Mouse (Mus musculus): ENCODE data around the gene Pimreg.

The Pimreg gene

DNA sequence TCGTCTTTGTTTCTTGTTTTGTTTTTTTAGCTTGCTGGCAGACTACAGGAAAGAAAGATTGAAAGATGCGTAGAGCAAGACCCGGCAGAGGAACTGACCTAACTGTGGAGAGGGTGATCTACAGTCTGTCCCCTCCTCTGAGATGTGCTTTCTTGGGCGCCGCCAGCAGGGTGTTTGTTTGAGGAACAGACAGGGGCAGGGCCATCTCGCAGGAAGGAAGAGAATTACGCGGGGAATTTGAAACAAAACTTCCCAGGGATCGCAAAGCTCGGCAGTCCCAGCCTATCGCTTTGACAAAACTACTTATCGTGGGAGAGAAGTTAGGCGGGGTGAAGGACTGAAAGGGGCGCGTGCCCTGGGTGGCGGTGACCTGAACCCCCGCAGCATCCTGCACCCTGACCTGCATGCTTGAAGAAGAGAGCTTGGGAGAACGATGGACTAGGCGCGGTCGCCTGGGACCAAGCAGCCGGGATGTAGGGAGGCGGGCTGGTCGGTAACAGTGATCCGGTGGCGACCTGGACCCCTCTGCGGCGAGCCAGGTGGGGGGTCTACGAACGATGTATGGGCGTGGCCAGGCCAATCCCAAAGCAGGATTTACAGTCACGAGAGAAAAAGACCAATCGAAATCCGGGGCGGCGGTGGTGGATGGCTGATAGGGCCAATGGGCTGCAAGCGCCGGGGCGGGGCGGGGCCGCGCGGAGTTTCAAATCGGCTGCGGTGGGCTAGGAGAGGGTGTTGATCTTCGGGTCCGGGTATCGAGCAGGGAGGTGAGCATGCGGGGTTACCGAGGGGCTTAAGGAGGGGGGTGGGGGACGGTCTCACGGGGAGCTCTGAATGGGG, at the start of gene Pimreg:
Pimreg (plus strand) TSS at position 265 of the 840 bp plus-strand sequence.
- peak; percentile 94 for DNase-seq

DNA sequence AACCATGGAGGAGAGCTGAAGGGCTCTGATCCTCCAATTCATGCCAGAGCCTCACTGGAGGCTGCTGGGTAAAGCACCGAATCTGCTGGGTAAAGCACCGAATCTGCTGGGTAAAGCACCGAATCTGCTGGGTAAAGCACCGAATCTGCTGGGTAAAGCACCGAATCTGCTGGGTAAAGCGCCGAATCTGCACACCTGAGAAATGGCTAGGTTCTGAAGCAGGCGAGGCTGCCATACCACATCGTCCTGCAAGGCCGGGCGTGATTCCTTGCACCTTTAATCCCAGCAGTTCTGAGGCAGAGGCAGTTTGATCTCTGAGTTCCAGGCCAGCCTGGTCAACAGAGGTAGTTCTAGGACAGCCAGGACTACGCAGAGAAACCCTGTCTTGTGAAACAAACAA, 49.4 kb upstream of the Pimreg start:
- DNase-seq, result no peak

DNA sequence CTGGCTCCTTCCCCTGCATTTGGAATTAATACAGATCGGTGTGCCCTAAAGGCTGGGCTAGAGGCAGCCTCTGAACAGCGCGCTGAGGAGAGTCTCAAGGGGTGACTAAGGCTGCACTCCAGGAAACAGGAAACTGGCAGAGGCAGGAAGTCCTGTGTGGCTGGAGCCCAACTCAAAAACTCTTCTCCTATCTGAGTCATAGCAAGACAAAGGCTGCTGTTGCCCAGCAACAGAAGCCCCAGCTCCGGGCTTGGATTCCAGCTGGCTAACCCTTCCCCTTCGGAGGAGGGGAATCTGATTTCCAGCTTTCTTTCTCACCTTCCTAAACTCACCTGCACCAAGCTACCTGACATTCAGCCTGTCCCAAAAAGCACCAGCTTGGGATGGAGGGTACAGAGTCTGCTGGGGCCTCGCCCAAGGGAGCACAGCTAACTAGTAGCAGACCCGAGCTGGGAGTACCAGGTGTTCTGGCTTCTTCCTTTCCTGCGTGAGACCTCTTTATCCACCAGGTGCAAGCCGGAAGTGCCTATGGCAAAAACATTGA, 45.8 kb upstream of the Pimreg start:
- peak; percentile 22 for DNase-seq

DNA sequence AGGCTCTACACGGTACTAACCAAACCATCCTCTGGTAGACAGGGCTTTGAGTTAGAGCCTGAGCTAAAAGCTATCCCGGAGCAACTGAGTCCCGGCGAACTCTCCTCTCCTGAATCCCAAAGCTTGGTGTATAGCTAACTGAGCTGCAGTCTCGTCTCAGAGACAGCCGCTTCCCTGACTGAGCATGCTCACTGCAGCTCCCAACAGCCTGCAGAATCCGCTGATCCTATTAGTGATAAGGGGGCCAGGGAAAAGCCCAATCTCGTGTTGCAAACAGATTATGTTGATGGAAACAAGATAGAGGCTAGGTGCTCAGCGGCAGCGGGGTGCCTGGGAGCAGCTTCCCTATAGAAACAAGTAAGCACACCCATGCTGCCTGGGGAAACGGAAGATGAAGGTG, 45.0 kb upstream of the Pimreg start:
- DNase-seq, result no peak

DNA sequence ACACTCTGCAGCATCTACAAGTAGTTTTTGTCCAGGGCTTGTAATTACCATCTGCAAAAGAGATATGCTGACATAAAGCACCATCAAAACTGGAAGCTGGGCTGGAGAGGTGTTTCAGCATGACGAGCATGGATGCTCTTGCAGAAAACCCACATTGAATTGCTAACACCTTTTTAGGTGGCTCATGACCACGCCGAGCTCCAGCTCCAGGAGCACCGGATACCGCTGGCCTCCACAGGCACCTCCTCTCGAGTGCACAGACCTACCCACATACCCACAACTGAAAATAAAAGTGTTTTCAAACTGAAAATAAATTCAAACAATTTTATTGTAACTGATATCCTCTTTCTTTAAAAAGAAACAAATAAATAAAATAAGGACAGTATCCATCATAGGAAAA, 41.6 kb upstream of the Pimreg start:
- DNase-seq, result no peak

DNA sequence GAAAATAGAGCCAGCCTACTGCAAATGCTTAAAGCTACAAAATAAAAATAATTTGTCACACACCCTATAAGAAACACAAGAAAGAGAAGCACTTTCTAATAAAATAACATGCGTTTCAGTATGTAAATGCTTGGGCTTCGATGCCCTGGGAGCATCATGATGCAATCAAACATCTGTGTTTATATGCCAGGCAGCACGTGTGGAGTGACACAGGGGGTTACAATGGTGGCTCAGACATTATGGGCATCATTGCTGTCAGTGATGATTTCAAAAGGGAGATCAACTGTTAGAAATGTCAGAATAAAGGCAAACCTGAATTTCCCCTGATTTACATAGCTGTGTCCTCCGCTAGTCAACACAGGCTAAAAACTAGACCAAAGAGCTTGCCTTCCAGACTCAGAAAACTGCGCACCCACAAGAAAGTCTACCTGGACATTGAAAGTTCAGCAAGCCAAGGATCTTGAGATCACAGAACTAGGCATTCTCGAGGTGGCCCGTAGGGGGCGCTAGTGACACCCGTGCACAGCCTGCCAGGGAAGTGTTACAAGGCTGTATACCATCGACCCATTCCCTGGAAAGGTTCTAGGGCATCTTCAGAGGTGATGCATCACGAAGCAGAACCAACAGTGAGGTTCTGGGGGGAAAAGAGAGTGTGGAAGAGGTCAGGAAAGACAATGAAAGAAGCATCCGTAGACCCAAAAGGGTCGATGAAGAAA, 39.5 kb upstream of the Pimreg start:
- peak; percentile 74 for DNase-seq

DNA sequence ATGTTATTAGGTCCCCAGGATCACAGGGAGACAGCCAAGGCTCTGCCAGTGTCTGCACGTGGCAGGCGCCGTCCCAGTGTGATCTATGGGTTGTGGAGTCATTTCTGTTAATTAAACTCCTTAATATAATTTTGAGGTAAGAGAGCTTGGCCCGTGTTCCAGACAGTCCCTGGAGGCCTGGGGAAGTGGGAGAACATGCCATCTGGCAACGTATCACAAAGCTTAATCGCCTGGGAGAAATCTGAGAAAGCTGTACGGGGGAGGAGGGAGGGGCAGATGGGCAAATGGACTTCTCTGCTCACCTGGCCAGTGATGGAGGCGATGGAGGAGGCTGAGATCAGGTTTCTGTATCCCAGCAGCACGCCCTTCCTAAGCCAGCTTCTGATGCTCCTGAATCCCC, 38.7 kb upstream of the Pimreg start:
- no peak for DNase-seq

DNA sequence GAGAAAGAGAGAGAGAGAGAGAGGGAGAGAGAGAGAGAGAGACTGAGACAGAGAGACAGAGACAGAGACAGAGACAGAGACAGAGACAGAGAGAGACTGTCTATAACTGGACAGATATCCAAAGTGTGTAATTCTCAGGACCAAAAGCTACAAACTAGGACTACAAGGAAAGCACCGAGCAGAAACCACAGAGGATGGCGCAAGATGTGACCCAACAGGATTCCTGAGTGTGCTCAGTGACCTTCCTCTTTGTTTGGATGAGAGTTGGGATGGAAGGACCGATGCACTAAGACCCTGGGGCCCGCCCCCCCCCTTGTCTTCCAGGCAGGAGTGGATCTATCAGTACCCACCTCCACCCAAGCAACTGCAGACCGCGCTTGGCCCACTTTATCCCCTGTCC, 36.3 kb upstream of the Pimreg start:
- no peak for DNase-seq

DNA sequence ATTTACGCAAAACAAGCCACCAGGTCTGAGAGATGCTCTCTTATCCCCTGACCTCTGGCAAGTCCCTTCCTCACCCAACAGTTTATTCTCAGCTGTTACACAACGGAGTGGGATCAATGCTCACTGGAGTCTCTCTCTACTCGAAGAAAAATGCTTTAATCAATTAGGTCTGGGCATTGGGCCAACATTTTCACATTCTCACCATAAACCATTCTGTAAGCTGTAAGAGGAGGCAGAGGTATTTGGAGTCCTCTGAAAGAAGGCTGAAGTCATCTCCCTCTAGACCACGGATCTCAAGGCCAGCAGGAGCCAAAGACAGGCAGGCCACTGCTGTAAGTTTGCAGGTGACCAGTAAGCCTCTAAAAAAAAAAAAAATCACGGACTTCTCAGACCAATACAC, 31.5 kb upstream of the Pimreg start:
- no peak for DNase-seq

DNA sequence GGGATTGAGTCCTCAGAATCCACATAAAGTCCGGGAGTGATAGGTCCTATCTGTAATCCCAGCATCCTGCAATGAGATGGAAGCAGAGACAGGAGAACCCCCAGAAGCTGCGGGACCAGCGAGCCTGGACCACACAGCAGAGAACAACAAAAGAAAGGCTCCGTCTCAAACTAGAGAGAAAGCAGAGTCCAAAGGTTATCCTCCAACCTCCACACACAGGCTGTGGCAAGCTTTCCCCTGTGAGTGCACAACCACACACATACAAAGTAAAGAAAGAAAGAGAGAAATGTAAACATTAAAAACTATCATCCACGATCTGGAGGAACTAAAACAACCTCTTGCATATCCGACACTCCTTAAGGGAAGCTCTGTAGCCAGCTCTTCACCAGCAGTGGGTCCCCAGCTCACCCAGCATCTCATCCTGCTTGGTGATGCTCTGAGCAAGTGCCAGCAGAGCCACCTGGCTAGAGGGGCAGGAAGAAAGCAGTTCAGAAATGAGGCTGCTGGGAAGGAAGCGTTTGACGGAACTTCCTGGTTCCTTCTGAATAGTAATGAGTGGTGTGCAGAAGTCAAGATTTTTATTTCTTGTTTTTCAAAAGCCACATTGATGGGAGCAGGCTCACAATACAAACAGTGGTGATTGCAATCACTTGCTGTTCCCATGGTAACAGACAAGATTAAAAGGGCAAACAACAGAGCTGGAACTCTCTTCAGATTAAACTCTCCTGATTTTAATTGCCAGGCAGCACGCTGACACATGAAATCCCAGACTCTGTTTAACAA, 30.7 kb upstream of the Pimreg start:
- no peak for DNase-seq

DNA sequence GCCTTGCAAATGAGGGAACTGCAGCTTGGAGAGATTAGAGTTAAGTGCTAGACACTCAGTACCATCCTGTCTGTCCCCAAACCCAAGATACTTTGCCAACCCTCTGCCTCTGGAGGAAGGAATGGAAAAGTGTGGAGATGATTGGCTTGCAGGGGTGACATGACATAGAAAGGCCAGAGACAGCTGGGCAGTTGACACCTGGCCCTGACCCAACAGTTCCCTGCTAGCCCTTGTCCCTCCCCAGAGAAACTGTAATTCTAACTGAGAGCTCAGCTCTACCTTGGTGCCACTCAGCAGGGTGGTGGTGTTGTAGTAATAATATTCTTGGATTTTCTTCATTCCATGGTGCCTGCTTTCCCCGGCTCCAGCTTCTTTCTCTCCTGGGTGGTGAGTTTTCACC, 29.9 kb upstream of the Pimreg start:
- no peak for DNase-seq

DNA sequence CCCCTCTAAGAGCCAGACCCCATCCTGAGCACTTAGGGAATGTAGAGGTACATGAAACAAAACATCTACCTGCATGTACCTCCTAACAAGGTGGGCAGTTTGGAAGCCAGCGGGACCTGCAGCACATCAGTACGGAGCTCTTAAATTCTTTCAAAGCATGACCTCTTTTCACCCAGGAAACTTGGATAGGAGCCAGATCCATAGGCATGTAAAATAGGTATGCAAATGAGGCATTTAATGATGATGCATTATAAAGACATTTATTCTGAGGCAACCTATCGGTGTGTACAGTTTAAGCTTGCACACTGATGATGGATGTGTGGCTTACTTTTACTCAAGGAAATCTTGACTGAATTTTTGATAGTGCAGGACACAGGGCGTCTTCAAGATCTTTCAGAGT, 27.2 kb upstream of the Pimreg start:
- DNase-seq, result no peak

DNA sequence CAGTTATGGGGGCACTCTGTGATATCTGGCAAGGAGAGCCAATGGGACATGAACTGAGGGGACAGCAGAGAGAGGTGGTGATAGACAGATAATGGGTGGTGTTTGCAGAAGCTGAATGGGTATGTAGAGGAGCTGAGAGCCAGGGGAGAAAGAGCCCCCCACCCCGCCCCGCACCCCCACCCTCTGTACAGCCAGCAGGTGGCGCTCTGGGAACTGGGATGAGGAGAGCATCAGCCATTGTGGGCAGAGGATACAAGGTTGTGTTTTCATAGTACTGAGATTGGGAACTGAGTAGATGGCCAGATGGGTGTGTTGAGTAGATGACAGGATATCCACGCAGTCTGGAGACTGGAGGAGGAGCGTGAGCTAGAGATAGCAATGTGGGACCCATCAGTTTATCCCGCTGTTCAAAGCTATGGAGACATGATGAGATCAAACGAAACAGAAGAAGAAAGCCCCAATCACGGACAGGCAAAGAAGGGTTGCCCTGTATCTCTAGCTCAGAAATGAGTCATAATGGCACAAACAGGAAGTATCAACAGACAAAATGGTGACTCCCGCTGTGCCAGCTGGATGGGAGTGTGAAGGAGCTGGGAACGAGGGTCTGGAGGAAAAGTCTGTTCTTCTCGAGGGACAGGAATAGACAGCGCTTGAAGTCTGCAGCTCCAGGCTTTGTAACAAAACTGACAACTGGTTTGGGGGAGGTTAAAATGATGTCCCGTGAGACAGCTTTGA, 25.1 kb upstream of the Pimreg start:
- DNase-seq, result peak; percentile 26

DNA sequence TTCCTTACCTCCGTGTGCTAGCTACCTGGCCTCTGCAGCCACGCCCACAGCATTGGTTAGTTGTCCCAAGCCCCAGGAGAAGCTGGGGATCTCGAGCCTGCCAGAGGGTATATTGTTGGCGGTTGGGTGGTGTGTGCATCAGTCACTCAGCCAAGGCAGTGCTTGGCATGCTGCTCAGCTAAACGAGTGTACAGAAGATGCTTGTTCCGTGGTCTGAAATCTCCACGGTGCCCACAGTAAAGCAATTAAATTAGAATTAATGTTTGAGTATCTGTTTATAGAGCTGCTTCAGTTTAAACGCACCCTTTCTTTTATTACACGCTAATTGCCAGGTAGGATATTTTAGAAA, 24.6 kb upstream of the Pimreg start:
- no peak for DNase-seq

DNA sequence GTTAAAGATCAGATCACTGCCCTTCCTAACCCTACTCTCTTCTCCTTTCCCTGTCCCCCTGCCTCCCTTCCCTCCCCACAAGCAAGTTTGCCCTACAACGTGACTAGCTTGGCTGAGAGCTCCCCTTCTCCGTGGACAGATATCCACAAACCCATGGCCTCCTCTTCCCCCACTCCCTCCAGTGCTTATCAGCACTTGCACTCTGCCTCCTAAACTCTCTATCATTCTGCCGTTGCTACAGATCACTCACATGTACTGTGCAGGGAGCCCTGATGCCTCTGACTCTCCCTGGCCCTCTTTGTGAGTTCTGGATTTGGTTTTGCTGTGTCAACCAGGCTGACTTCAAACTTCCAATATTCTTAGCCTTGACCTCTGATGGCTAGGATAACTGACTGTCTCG, 20.8 kb upstream of the Pimreg start:
- no peak for DNase-seq

DNA sequence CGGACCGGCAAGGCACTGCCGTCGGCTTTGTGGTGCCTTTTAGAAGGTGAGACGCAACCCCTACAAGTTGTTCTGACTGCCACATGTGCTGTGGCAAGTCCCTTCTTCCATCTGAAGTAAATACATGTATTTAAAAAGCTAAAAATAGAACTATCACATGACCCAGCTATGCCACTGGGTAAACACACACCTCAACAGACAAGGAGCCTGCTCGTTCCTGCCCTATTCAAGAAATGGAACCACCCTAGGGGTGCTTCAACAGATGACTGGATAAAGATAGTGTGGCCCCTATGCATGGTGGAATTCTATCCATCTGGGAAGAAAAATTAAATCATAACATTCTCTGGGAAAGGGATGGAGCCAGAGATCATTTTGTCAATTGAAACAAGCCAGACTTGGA, 19.0 kb upstream of the Pimreg start:
- no peak for DNase-seq

DNA sequence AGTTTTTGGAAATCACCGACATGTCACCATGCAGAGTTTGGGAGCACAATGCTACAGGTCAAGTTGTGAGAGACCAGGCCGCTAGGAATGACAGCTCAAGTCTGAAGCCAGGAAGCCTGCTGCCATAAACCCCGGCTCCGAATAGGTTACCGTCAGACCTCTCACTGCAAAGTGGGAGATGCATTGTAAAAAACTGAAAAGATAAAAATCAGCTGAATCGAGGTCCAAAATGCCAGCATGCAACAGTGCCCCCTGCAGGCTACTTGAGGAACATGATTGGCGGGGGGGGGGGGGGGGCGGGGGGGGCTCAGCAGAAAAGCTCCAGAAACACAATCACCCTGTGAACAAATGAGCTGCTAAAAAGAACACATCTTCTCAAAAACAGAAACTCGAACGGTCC, 18.3 kb upstream of the Pimreg start:
- DNase-seq, result peak; percentile 52

DNA sequence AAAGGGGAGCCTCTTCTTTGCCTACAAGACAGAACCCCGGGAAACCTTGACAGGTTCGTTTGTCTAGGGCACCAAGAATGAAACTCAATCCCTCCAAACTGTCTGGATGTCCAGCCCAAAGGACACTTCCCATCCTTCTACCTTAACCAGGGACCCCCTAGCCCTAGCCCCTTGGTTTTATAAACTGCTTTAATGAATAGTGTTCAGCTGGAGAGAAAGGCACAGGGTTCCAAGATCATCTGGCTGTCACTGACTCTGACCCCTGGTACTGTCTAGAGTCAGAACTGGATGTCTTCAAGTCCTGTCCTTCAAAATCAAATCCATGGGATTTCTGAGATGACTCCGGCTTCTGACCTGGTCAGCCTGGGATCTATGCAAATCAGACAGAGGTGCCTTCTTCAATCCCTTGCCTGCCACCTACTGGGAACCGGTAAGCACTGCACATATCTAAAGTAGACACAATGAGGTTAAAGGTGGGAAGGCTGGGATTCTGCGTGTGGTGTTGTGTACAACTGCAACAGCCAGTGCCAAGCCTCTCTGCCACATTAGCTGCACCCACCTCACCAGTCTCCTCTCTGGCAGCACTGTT, 17.5 kb upstream of the Pimreg start:
- peak; percentile 73 for DNase-seq

DNA sequence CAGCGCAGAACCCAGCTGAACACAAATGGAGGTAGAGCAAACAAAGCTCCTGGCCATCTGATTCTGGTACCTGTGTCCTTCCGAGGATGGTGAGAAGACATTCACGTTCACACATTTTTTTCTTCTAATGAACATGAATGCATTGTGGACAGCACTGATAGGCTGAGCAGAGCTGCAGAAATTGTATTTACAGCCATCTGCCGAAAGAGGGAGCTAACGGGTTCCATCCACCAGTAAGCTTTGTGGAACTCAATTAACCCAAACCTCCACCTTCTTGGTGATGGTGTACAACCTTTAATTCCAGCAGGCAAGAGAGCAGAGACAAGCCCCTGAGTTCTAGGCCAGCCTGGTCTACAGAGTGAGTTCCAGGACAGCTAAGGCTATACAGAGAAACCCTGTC, 16.0 kb upstream of the Pimreg start:
- peak; percentile 48 for DNase-seq

DNA sequence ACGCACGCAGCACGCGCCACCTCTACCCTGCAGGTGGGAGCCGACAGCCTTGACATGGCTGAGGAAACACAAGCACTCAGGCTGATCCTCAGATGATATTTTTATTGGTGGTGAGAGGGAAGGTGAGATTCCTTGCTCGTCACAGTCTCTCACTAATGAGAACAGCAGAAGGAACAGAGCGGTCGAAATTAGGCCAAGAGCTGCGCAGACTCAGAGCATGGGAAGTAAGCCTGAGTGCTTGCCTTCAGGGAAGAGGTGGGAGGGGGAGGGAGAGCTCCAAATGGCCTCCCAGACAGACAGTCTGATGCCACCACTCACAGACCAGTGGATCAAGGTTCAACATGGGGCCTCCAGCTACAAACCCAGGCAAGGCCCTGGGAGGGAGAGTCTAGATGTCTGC, 15.3 kb upstream of the Pimreg start:
- no peak for DNase-seq

DNA sequence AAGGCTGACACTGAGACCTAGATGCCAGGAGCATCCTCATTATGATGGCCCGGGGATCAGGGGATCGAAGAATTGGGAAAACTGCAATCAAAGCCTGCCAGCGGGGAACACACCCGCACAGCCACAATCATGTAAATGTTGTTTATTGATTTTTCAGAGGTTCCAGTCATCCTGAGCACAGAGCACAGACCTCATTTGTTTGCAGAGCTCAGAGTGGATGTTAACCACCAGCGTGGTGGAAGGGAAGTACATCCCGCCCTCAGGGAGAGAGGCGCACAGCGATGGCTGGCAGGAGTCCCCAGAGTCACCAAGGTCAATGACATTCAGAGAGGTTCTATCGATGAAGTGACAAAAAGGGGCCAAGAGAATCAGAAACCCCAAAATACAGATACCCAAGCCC, 14.0 kb upstream of the Pimreg start:
- DNase-seq, result no peak

DNA sequence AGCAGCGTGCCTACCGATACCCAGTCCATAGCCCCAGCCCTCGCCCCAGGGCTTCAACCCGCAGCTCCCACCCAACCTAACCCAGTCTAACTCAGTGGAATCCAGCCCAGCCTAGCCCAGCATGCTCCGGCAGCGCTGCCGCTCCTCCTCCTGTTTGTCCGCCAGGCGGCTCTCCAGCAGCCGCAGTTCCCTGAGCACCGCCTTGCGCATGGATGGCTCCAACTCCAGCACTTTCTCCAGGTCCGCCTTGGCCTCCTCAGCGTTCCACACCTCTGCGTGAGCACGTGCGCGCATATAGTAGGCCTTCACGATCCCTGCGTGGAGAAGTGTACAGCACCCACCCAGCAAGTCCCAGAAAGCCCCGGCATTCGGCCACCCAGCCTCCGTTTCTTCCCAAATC, 12.7 kb upstream of the Pimreg start:
- peak; percentile 16 for DNase-seq

All from thymus, postnatal 4 days (tissue).